Mouse (Mus musculus) spleen, adult 18-20 months (tissue): ENCODE data around the gene Slc25a35.
"Not testable (repeated sequence)": the region's sequence is repeated elsewhere in the genome, so short reads cannot be mapped to it uniquely, and the experiment has no call there.

Source experiments
- DNase-seq, 2 experiments: peaks; one replicate each; pipeline ENCODE4 v3.0.0; 2022; ENCODE audit warnings: mixed read lengths in 2 of 2

Gene Slc25a35

DNA sequence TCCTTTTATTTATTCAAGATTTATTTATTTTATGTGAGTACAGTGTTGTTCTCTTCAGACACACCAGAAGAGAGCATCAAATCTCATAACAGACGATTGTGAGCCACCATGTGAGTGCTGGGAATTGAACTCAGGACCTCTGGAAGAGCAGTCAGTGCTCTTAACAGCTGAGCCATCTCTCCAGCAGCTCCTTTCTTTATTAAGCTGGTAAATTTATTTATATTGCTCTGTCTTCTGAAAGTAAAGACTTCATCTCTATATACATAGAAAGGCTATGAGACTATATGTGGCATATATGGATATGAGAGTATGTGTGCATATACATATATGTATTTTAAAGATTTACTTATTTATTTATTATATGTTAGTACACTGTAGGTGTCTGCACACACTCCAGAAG, 41.6 kb downstream of the Slc25a35 start:
- no peak for DNase-seq

DNA sequence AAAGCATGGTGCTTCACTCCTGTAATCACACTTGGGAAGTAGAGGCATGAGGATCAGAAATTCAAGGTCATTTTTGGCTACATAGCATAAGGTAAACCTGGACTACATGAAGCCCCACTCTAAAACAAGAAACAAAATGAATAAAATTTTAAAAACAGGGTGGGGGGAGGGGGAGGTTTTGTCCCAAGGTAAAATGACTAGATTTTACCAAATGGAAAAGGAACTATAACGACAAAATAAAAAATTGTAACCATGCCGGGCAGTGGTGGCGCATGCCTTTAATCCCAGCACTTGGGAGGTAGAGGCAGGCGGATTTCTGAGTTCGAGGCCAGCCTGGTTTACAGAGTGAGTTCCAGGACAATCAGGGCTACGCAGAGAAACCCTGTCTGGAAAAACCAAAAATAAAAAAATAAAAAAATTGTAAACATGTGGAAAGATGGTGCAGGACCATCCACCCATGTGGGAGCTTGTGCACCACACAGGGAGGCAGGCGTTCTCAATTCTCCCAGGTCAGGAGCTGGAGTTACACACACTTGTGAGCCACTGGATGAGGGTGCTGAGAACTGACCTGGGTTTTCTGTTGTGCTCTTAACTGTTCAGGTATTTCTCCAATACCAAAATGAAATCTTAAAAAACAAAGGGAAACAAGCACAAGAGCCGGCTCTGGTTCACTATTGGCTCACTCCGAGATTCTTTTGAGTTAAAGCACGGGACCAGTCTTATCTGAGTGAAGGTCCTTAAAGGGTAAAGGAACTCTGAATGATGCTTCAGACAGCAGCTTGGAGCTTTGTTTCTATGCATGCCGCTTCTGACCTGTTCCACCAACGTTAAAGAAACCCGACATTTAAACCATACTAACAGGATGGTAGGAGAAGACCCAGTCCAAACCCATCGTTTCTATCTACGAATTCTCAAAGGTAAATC, 42.7 kb downstream of the Slc25a35 start:
- DNase-seq, result no peak

GRCm38 (mm10) chr11:69011445-69011844, 43.5 kb downstream of the Slc25a35 start:
- DNase-seq, result not testable (repeated sequence)

DNA sequence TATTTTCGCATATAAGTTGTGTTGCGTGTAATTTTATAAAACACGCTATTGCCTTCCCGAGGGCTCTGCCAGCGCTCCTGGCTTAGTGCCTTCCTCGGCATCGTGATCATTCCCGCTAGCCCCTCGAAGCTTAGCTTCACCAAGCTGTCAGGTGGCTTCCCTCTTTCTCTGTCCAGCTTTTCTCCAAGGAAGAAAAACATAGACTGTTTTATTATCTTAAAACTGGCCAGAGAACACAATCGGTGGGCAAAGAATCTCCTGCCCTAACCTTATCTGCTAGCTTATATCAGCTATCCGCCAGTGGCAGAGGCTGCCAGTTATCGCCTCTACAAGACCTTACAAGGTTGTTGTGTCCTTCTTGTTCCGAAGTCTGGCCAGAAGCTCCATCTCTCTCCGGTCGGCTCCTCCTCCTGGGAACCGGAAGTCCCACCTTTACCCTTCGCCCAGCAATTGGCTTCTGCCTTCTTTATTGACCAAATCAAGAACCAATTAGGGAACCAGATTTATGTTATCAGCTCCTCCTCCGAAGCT, 44.2 kb downstream of the Slc25a35 start:
- DNase-seq, result peak; percentile 72 to 76

- DNase-seq, result peak; percentile 79 to 86
Observed at GRCm38 (mm10) chr11:69015644-69016441, 47.9 kb downstream of the Slc25a35 start, which contains the start of gene Ctc1. Gene Ctc1, plus strand, starts transcription at chr11:69015911.

DNA sequence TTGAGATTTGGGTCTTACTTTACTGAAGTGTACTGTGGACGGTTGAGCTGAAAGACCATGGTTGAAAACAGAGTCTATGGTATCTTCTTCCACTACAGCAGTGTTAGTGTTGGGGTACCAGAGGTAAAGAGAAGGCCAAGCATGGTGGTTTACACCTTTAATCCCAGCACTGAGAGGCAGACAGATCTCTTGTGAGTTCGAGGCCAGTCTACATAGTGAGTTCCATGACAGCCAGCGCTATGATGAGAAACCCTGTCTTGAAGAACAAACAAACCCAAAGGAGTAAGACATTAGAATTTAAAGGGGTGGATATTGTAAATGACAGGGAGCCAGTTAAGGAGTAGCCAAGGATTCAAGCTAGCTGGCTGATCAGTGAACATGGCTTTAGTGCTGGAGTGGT, 48.8 kb downstream of the Slc25a35 start:
- DNase-seq, result no peak

- DNase-seq, result no peak
Observed at GRCm38 (mm10) chr11:69020691-69021090, 52.8 kb downstream of the Slc25a35 start.
